Mouse (Mus musculus) small intestine, adult 2 months (tissue): ENCODE data around the gene Gm20388.

Experiments used
- CTCF ChIP-seq: fragments of 200-500 bp; IDR thresholded peaks from 2 replicates; pipeline ENCODE4 v1.5.1; 2012; ENCODE audit warnings: low read depth, mild to moderate bottlenecking, control low read depth, inconsistent platforms, low read length, moderate library complexity, mixed read lengths; ENCODE audit not compliant: insufficient replicate concordance, insufficient read length; ENCODE audit errors: extremely low read depth
- POLR2A ChIP-seq: fragments of 200-500 bp; IDR thresholded peaks from 2 replicates; pipeline ENCODE4 v1.6.1; 2012; ENCODE audit warnings: low read depth, mild to moderate bottlenecking, control low read depth, inconsistent platforms, low read length, moderate library complexity

- TF ChIP-seq CTCF (no peak), POLR2A (no peak)
Observed at GRCm38 (mm10) chr8:123827523-123827922, 3916.9 kb downstream of the Gm20388 start.
